Mouse (Mus musculus): ENCODE results near the gene Tmbim1. TPM values are rescaled to one million over a fixed set of nuclear protein-coding genes. Genes with fewer than 3 reads are reported as not detected.

Gene Tmbim1
- 48.0 and 102 TPM in 2 replicates for polyA plus RNA-seq (2012; rRNA removed)
- polyA plus RNA-seq (2014; fragmentation: Nextera tagmentation; extraction: Ambion mirVana), result 37.7 and 41.7 TPM in 2 replicates

DNA sequence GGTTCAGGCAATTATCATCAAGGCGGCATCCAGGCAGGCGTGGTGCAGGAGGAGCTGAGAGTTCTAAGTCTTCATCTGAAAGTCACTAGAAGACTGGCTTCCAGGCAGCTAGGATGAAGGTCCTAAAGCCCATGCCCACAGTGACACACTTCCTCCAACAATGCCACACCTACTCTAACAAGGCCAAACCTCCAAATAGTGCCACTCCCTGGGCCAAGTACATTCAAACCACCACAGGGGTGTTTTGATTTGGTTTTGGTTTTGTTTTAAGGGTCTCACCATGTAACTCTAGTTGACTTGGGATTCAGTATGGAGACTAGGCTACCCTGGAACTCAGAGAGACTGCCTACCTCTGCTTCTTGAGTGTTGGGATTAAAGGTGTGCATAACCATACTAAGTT lies at the start of gene Tmbim1:
Gene Tmbim1 (minus strand): TSS at position 101 of the 400 bp plus-strand sequence.
- Histone ChIP-seq H3K4me2 (replicated peaks; ENCODE audit: low read depth, low read length, severe bottlenecking) (peak within 1 kb of the TSS; percentile 73), H3K27ac (replicated peaks; ENCODE audit: low read depth, low read length) (peak within 1 kb of the TSS; percentile 88; the same call in 1 of the 2 replicates), H3K27me3 (ENCODE audit: control insufficient read depth, insufficient read depth, low read length) (no peaks in the 10 kb centered on the region), H3K9me3 (ENCODE audit: control insufficient read depth, low read length) (no peaks in the 10 kb centered on the region), H3K9ac (ENCODE audit: low read depth, low read length, severe bottlenecking) (peak within 1 kb of the TSS; percentile 87; the same call in 1 of the 2 replicates), H3K4me1 (ENCODE audit: control insufficient read depth, insufficient read depth, low read length) (peaks cover 6% of the 10 kb centered on the region), H3K36me3 (ENCODE audit: control insufficient read depth, insufficient read depth, low read length) (no peaks in the 10 kb centered on the region), H3K4me3 (replicated peaks; ENCODE audit: low read length) (peak within 1 kb of the TSS; percentile 74)
- DNase-seq (ENCODE audit: low spot score) (no peak), ATAC-seq (ENCODE audit: low FRiP score, low read depth) (no peak)
- no peak for TF ChIP-seq POLR2A (IDR thresholded peaks at IDR 0.05; ENCODE audit: borderline replicate concordance, extremely low read depth, insufficient read depth, insufficient read length)
- WGBS, result 68% methylated on average over 2 of the region's 2 CpGs

DNA sequence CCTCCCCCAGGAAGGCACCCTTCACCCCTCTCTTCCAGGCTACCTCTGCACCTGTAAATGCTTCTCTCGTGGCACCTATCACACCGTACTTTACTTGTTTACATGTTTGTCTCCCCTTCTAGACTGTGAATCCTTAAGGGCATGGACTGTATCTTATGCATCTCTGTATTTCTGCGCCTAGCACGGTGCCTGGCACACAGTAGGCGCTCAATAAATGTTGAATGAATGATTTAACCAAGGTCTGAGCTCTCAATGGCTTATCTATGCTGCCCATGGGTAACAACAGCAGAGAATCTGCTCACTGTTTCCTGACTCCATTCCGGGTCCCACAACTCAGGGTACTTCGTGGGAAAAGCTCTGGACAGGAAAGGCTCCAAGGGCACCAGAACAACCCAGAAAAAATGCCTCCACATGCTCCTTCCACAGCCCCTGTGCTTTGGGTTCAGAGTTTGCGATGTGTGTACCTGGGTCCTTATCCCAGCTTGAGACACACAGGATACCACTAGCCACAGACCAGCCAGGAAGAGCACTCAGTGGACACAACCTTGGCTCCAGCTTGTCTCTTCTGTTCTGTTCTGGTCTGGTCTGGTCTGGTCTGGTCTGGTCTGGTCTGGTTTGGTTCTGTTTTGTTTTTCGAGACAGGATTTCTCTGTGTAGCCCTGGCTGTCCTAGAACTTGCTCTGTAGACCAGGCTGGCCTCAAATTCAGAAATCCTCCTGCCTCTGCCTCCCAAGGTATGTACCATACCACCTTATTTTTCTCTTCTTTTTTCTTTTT lies 48.2 kb upstream of the Tmbim1 start:
- no peak overlapping the region for H3K4me3 ChIP-seq (replicated peaks; ENCODE audit: low read length)
- no peaks in the 10 kb centered on the region for H3K9me3 ChIP-seq (ENCODE audit: control insufficient read depth, low read length)
- no peak for ATAC-seq (ENCODE audit: low FRiP score, low read depth)
- no peak for TF ChIP-seq POLR2A (IDR thresholded peaks at IDR 0.05; ENCODE audit: borderline replicate concordance, extremely low read depth, insufficient read depth, insufficient read length)
- no peak overlapping the region for H3K4me2 ChIP-seq (replicated peaks; ENCODE audit: low read depth, low read length, severe bottlenecking)
- no peaks in the 10 kb centered on the region for H3K27me3 ChIP-seq (ENCODE audit: control insufficient read depth, insufficient read depth, low read length)
- no peak overlapping the region for H3K9ac ChIP-seq (ENCODE audit: low read depth, low read length, severe bottlenecking)
- 88% methylated on average over 9 of the region's 9 CpGs for whole genome bisulfite sequencing
- no peak overlapping the region for H3K27ac ChIP-seq (replicated peaks; ENCODE audit: low read depth, low read length)
- H3K4me1 ChIP-seq (ENCODE audit: control insufficient read depth, insufficient read depth, low read length), result no peaks in the 10 kb centered on the region
- no peak for DNase-seq (ENCODE audit: low spot score)
- H3K36me3 ChIP-seq (ENCODE audit: control insufficient read depth, insufficient read depth, low read length), result peaks cover 34% of the 10 kb centered on the region

DNA sequence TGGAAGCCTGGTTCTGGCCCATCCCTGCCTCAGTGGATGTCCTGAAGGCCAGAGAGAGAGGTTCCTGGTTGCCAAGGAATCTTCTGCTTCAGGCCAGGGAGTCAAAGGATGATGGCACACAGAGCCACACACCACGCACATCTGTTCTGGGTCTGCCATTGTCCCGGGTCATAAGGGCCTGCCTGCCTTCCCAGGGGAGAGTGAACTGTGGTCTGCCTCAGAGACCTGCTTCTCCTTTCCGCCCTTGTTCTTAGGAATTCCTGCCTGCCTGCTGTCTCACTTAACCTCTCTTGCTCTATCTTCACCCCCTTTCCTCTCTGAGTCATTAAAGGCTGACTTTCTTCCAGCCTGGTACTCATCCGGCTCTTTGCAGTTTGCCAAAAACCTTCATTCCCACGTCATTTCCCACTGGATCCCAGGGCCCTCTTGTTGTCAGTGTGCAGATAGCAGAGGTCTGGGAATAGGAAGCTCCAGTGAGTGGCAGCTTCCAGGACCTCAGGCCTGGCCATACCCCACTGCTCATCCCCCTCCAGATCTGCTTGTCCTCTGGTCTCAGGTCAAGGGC lies 47.2 kb upstream of the Tmbim1 start:
- no peak for TF ChIP-seq POLR2A (IDR thresholded peaks at IDR 0.05; ENCODE audit: borderline replicate concordance, extremely low read depth, insufficient read depth, insufficient read length)
- H3K27me3 ChIP-seq (ENCODE audit: control insufficient read depth, insufficient read depth, low read length), result no peaks in the 10 kb centered on the region
- DNase-seq (ENCODE audit: low spot score), result no peak
- no peak overlapping the region for H3K9ac ChIP-seq (ENCODE audit: low read depth, low read length, severe bottlenecking)
- no peak overlapping the region for H3K4me2 ChIP-seq (replicated peaks; ENCODE audit: low read depth, low read length, severe bottlenecking)
- no peak overlapping the region for H3K4me3 ChIP-seq (replicated peaks; ENCODE audit: low read length)
- 70% methylated on average over 5 of the region's 5 CpGs for WGBS
- no peak for ATAC-seq (ENCODE audit: low FRiP score, low read depth)
- no peaks in the 10 kb centered on the region for H3K9me3 ChIP-seq (ENCODE audit: control insufficient read depth, low read length)
- no peak overlapping the region for H3K27ac ChIP-seq (replicated peaks; ENCODE audit: low read depth, low read length)
- no peaks in the 10 kb centered on the region for H3K4me1 ChIP-seq (ENCODE audit: control insufficient read depth, insufficient read depth, low read length)
- H3K36me3 ChIP-seq (ENCODE audit: control insufficient read depth, insufficient read depth, low read length), result peaks cover 41% of the 10 kb centered on the region

DNA sequence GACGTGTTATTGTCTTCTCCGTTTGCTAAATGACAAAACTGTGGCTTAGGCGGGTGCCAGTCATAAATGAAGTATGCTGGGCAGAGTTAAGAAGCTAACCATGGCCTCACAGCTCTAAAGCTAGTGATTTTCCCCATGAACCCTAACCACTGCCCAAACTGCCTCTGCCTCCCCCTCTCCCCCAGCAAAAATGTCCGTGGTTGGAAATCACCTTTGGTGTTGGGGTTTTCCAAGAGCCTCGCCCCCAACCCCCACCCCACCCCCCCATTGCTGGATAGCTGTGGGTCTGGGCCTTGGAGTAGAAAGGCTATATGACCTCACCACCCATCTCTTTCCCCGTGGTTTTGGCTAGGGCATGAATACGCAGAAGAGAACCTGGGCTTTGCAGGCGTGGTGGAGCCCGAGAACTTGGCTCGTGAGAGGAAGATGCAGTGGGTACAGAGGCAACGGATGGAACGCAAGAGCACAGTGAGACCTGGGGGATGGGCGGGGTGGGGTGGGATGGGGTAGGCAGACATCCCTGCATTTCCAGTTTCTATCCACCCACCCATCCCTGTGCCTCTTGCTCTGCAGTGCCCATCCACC lies 45.9 kb upstream of the Tmbim1 start:
- Histone ChIP-seq H3K9me3 (ENCODE audit: control insufficient read depth, low read length) (no peaks in the 10 kb centered on the region), H3K4me1 (ENCODE audit: control insufficient read depth, insufficient read depth, low read length) (no peaks in the 10 kb centered on the region), H3K9ac (ENCODE audit: low read depth, low read length, severe bottlenecking) (no peak overlapping the region), H3K4me2 (replicated peaks; ENCODE audit: low read depth, low read length, severe bottlenecking) (no peak overlapping the region), H3K27me3 (ENCODE audit: control insufficient read depth, insufficient read depth, low read length) (no peaks in the 10 kb centered on the region), H3K4me3 (replicated peaks; ENCODE audit: low read length) (no peak overlapping the region), H3K36me3 (ENCODE audit: control insufficient read depth, insufficient read depth, low read length) (peaks cover 45% of the 10 kb centered on the region), H3K27ac (replicated peaks; ENCODE audit: low read depth, low read length) (no peak overlapping the region)
- DNase-seq (ENCODE audit: low spot score) (no peak), ATAC-seq (ENCODE audit: low FRiP score, low read depth) (no peak)
- WGBS, result 91% methylated on average over 13 of the region's 13 CpGs
- no peak for TF ChIP-seq POLR2A (IDR thresholded peaks at IDR 0.05; ENCODE audit: borderline replicate concordance, extremely low read depth, insufficient read depth, insufficient read length)

- 75% methylated on average over 11 of the region's 11 CpGs for WGBS
- H3K9me3 ChIP-seq (ENCODE audit: control insufficient read depth, low read length), result no peaks in the 10 kb centered on the region
- no peak overlapping the region for H3K4me2 ChIP-seq (replicated peaks; ENCODE audit: low read depth, low read length, severe bottlenecking)
- H3K27me3 ChIP-seq (ENCODE audit: control insufficient read depth, insufficient read depth, low read length), result no peaks in the 10 kb centered on the region
- H3K4me3 ChIP-seq (replicated peaks; ENCODE audit: low read length), result no peak overlapping the region
- DNase-seq (ENCODE audit: low spot score) (no peak), ATAC-seq (ENCODE audit: low FRiP score, low read depth) (no peak)
- no peak for TF ChIP-seq POLR2A (IDR thresholded peaks at IDR 0.05; ENCODE audit: borderline replicate concordance, extremely low read depth, insufficient read depth, insufficient read length)
- no peaks in the 10 kb centered on the region for H3K4me1 ChIP-seq (ENCODE audit: control insufficient read depth, insufficient read depth, low read length)
- H3K36me3 ChIP-seq (ENCODE audit: control insufficient read depth, insufficient read depth, low read length), result peaks cover 18% of the 10 kb centered on the region; the same call in 1 of the 2 replicates
- H3K27ac ChIP-seq (replicated peaks; ENCODE audit: low read depth, low read length), result no peak overlapping the region
- H3K9ac ChIP-seq (ENCODE audit: low read depth, low read length, severe bottlenecking), result no peak overlapping the region
Measured at GRCm38 (mm10) chr1:74344163-74344916, 38.9 kb upstream of the Tmbim1 start.
